Mouse (Mus musculus) kidney, adult 2 months (tissue): ENCODE measurements around the gene Kif3a.

ENCODE experiments used
- CTCF ChIP-seq: fragments of 200-500 bp; conservative IDR thresholded peaks from 2 replicates; pipeline ENCODE4 v1.5.1; 2011; ENCODE audit warnings: low read depth, mild to moderate bottlenecking, control low read depth, low read length, moderate library complexity, mixed read lengths; ENCODE audit not compliant: insufficient read depth, insufficient read length
- POLR2A ChIP-seq: fragments of 200-500 bp; IDR thresholded peaks from one replicate; pipeline ENCODE4 v1.6.1; 2011; ENCODE audit warnings: low read depth, low read length, control low read depth

GRCm38 (mm10) chr11:53627859-53628258 lies 60.7 kb downstream of the Kif3a start:
- TF ChIP-seq CTCF (peak; percentile 70), POLR2A (no peak)
